Mouse (Mus musculus) liver, embryonic 16.5 days (tissue): Measurements from ENCODE around the gene Cbr3. TPM values are rescaled to one million over a fixed set of nuclear protein-coding genes. Genes with fewer than 3 reads are reported as not detected.

Experiments
- ATAC-seq: fragments of 200-750 bp; cut with Nextera tagmentation; 2 replicates; pipeline ENCODE4 v1.8.0; 2017; ENCODE audit warnings: low read depth, mild to moderate bottlenecking, moderate number of reproducible peaks, moderate library complexity
- H3K27ac ChIP-seq: fragments of 300-500 bp; sonication (generic); 2 replicates; pipeline ENCODE4 v1.5.1; 2014; ENCODE audit warnings: mild to moderate bottlenecking, low read length
- H3K27me3 ChIP-seq: fragments of 300-500 bp; sonication (generic); 2 replicates; pipeline ENCODE4 v1.6.1; 2014; ENCODE audit warnings: low read depth, low read length, mixed read lengths; ENCODE audit not compliant: control insufficient read depth, insufficient read depth
- H3K36me3 ChIP-seq: fragments of 300-500 bp; sonication (generic); 2 replicates; pipeline ENCODE4 v1.6.1; 2014; ENCODE audit warnings: mild to moderate bottlenecking; ENCODE audit not compliant: control insufficient read depth, insufficient read depth
- H3K4me1 ChIP-seq: fragments of 300-500 bp; sonication (generic); 2 replicates; pipeline ENCODE4 v1.6.1; 2014; ENCODE audit warnings: low read depth, low read length, mixed read lengths; ENCODE audit not compliant: control insufficient read depth
- H3K4me2 ChIP-seq: fragments of 300-500 bp; sonication (generic); 2 replicates; pipeline ENCODE4 v1.6.1; 2014; ENCODE audit warnings: low read depth, low read length, mixed read lengths
- H3K4me3 ChIP-seq: fragments of 300-500 bp; sonication (generic); 2 replicates; pipeline ENCODE4 v1.5.1; 2014; ENCODE audit warnings: low read depth, mild to moderate bottlenecking, low read length
- H3K9ac ChIP-seq: fragments of 300-500 bp; sonication (generic); 2 replicates; pipeline ENCODE4 v1.6.1; 2014; ENCODE audit warnings: low read depth, low read length
- H3K9me3 ChIP-seq: fragments of 300-500 bp; sonication (generic); replicated peaks from 2 replicates; pipeline ENCODE4 v1.6.1; 2016; ENCODE audit warnings: low read length; ENCODE audit not compliant: control insufficient read depth
- WGBS: fragments of 180-500 bp; shearing (Covaris S2); extraction: QIAGEN DNeasy Blood & Tissue Kit; methylation state at CpG from one replicate; pipeline ENCODE4 v1.1.7; 2014; ENCODE audit not compliant: insufficient replicate concordance; 5-methylcytosine and 5-hydroxymethylcytosine counted together
- polyA plus RNA-seq: library from polyadenylated mRNA; unstranded; fragments of >200 nt; fragmentation: Nextera tagmentation; extraction: Ambion mirVana; gene quantifications from 2 replicates; pipeline ENCODE4 v1.2.1, GENCODE M21; 2015

The Cbr3 gene
- polyA plus RNA-seq, 1 experiment from 2014 or later = 0.73 TPM

DNA sequence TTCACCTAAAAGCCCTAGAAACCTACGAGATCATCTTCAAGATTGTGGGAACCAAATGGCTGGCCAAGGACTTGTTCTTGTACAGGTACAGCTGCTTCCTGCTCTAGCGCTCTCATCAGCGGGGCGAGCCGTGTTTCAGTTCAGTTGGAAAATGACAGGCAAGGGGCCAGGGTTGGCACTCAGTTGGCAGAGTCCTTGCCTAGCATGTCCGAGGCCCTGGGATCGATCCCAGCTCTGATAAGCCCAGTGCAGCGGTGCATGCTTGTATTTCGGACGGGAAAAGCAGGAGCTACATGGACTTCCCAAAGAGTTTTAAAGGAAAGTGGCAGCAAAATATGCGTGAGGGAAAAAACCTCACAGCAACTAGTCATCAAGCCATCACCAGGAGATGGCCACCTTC, 56.2 kb downstream of the Cbr3 start:
- Histone ChIP-seq H3K27ac (no peak overlapping the region), H3K4me1 (peaks cover 19% of the 10 kb centered on the region), H3K4me2 (no peak overlapping the region), H3K9ac (no peak overlapping the region), H3K4me3 (no peak overlapping the region), H3K36me3 (peaks cover 6% of the 10 kb centered on the region), H3K27me3 (no peaks in the 10 kb centered on the region), H3K9me3 (no peaks in the 10 kb centered on the region)
- no peak for ATAC-seq
- 86% methylated on average over 11 of the region's 11 CpGs for WGBS

Other genes with a start within 250 kb of the Cbr3 start
- gene Setd4, start 79.2 kb upstream of the Cbr3 start, polyA plus RNA-seq = 3.9 and 4.3 TPM in 2 replicates
- gene Cbr1, start 77.4 kb upstream of the Cbr3 start, polyA plus RNA-seq = 22.8 and 25.9 TPM in 2 replicates
- gene Gm5678, start 55.1 kb upstream of the Cbr3 start, polyA plus RNA-seq = not detected in 2 replicates
- 17.2 and 21.6 TPM in 2 replicates for gene Dop1b, start 28.7 kb downstream of the Cbr3 start, polyA plus RNA-seq
- gene Morc3, start 148.9 kb downstream of the Cbr3 start, polyA plus RNA-seq = 15.7 and 16.4 TPM in 2 replicates
- 30.0 and 32.0 TPM in 2 replicates for gene Chaf1b, start 200.7 kb downstream of the Cbr3 start, polyA plus RNA-seq